Mouse (Mus musculus): ENCODE measurements at regions not wholly inside any gene's neighbourhood (a gene's known extent, or its start where the extent isn't known, plus 50 kb on each side); places are given as distances from the start of the nearest gene placed in this dataset.
A peak's percentile ranks its signal among the peaks of the same experiment; 100 is the strongest.

DNA sequence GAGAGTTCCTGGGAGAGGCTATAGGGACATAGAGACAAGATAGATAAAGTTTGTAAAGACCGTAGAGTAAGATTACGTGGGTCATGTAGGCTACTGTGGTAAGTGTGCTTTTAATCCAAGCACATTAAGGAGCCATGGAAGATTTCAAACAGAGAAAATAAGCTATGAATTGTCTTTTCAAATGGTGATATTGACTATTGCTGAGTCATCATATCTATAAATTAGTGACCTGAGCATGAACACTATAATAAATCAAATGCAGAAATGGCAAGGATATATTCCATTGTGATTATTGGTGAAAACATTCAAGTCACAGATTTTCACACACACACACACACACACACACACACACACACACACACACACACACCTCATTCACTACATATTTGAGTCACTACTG, 355.3 kb upstream of the Ddhd1 start:
- Histone ChIP-seq H3K36me3 (replicated peaks) (no peaks in the 10 kb centered on the region), H3K27ac (no peak overlapping the region), H3K4me1 (peaks cover 21% of the 10 kb centered on the region), H3K27me3 (ENCODE audit: poor library complexity, severe bottlenecking) (no peaks in the 10 kb centered on the region), H3K4me3 (no peak overlapping the region), H3K9me3 (no peaks in the 10 kb centered on the region)
- whole genome bisulfite sequencing = 92% methylated on average over 2 of the region's 2 CpGs
- DNase-seq (ENCODE audit: extremely low spot score, low spot score) = no peak

DNA sequence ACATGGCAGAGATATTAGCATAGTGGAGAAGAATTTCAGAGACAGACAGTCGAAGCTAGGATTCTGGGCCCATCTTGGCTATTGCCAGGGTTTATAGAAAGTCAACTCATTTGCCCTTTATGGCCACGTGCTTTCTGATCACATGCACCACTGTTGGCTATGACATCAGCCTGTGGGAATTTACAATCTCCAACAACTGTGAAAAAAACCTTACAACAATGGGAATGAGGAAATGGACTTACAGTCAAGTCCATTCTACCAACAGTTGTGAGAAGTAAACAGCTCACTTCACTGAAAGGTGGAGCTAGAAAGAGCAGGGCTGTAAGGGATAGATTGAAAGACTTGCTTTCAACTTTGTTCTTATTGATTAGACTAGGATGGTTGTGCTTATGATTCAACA, 356.1 kb upstream of the Ddhd1 start:
- H3K36me3 ChIP-seq (replicated peaks) = no peaks in the 10 kb centered on the region
- no peak overlapping the region for H3K27ac ChIP-seq
- DNase-seq (ENCODE audit: extremely low spot score, low spot score) = no peak
- H3K4me1 ChIP-seq = peaks cover 29% of the 10 kb centered on the region
- 83% methylated on average over 2 of the region's 2 CpGs for WGBS
- H3K4me3 ChIP-seq = no peak overlapping the region
- no peaks in the 10 kb centered on the region for H3K9me3 ChIP-seq
- H3K27me3 ChIP-seq (ENCODE audit: poor library complexity, severe bottlenecking) = no peaks in the 10 kb centered on the region

DNA sequence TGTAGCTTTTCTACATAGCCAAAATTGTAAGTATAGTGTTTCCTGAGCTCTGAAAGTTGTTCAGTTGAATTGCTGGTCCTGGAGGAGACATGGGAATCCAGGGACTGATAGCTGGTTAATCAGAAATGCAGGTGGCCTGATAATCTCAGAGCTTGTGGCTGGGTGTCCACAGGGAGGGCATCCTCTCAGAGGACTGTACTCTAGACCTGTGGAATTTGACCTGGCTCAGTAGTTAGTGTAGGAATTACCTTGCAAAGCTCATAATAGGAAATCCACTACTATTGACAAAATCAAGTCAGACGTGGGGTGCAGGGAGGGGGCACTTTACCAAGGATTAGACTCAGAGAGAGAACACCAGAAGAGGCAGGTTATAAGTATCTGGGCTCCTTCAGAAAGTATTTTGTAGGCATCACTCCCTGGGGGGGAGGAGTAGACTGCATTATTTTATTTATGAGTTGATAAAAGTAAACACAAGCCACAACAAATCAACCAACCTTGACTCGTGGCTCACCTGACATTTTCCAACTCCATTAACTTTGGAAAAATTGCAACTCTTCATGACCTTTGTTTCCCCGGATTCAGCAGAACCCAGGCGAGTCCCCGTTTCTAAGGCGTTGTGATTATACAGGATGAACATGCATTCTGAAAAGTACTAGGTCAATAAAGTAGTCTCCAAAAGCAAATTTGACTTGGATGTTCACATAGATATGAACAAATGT, 357.9 kb upstream of the Ddhd1 start:
- no peak overlapping the region for H3K27ac ChIP-seq
- no peaks in the 10 kb centered on the region for H3K9me3 ChIP-seq
- DNase-seq (ENCODE audit: extremely low spot score, low spot score) = no peak
- H3K27me3 ChIP-seq (ENCODE audit: poor library complexity, severe bottlenecking) = no peaks in the 10 kb centered on the region
- H3K36me3 ChIP-seq (replicated peaks) = no peaks in the 10 kb centered on the region
- H3K4me3 ChIP-seq = no peak overlapping the region
- 88% methylated on average over 6 of the region's 6 CpGs for WGBS
- peaks cover 35% of the 10 kb centered on the region for H3K4me1 ChIP-seq

DNA sequence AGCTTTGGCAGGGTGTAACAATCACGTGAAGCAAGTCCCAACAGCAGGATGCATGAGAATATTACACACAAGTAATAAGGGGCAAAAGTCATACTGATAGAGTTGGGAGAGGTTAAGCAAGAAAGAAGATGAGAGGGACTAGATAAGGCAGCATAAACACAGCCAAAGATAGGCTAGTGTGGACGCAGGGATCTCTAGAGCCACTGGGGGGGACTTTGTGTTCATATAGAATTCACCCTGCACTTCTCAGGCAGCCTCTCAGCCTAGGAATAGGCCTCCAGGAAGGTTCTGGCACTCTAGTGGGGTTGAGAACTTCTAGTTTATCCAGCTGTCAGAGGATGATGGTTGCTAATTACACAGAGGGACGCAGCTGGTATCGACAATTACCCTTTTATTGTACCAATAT, 358.8 kb upstream of the Ddhd1 start:
- no peak for DNase-seq (ENCODE audit: extremely low spot score, low spot score)
- Histone ChIP-seq H3K4me1 (peaks cover 35% of the 10 kb centered on the region), H3K9me3 (no peaks in the 10 kb centered on the region), H3K36me3 (replicated peaks) (no peaks in the 10 kb centered on the region), H3K27ac (no peak overlapping the region), H3K4me3 (no peak overlapping the region), H3K27me3 (ENCODE audit: poor library complexity, severe bottlenecking) (no peaks in the 10 kb centered on the region)
- 77% methylated on average over 4 of the region's 4 CpGs for WGBS

DNA sequence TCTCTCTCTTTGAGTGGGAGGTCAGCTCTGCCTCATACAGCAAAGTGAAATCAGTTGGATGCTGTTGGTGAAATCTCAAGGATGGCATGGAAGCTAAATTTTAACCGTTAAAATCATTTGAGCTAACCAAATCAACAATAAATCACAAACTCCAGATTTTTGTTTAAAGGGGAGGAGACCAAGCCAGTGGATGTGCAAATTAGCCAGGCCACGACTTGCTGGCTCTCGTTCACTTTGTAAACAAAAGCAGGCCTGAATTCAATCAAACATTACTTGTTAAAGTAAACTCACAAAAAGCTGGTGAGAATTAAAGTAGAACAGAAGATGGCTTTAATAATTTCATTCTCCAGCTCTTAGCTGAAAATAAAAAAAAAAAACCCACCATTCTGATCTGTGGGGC, 359.3 kb upstream of the Ddhd1 start:
- no peak overlapping the region for H3K27ac ChIP-seq
- DNase-seq (ENCODE audit: extremely low spot score, low spot score) = no peak
- no peaks in the 10 kb centered on the region for H3K27me3 ChIP-seq (ENCODE audit: poor library complexity, severe bottlenecking)
- H3K9me3 ChIP-seq = no peaks in the 10 kb centered on the region
- H3K36me3 ChIP-seq (replicated peaks) = no peaks in the 10 kb centered on the region
- H3K4me1 ChIP-seq = peaks cover 35% of the 10 kb centered on the region
- WGBS = 66% methylated on average over 3 of the region's 3 CpGs
- no peak overlapping the region for H3K4me3 ChIP-seq

DNA sequence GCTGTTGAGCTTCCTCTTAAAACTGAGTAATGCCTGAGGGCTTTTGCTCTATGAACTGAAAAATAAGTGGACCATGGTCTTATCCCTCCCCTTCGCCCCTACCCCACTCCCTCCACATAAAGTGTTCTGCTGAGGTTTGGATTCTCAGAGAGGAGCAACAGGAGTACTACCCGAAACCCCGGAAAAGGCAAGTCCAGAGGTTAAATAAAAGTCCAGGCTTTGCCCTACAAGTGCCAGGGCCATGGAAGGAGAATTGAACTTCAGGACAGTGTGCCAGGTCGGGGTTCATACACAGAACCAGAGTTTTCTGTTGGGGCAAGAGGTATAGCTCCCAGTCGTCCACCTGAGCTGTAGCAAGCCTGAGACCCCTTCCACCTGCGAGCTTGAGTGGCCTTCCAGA, 360.0 kb upstream of the Ddhd1 start:
- no peak for DNase-seq (ENCODE audit: extremely low spot score, low spot score)
- peaks cover 35% of the 10 kb centered on the region for H3K4me1 ChIP-seq
- WGBS = 75% methylated on average over 6 of the region's 6 CpGs
- H3K9me3 ChIP-seq = no peaks in the 10 kb centered on the region
- no peaks in the 10 kb centered on the region for H3K27me3 ChIP-seq (ENCODE audit: poor library complexity, severe bottlenecking)
- no peak overlapping the region for H3K4me3 ChIP-seq
- H3K36me3 ChIP-seq (replicated peaks) = no peaks in the 10 kb centered on the region
- peak overlapping the region; percentile 30; the same call in 1 of the 2 replicates for H3K27ac ChIP-seq

DNA sequence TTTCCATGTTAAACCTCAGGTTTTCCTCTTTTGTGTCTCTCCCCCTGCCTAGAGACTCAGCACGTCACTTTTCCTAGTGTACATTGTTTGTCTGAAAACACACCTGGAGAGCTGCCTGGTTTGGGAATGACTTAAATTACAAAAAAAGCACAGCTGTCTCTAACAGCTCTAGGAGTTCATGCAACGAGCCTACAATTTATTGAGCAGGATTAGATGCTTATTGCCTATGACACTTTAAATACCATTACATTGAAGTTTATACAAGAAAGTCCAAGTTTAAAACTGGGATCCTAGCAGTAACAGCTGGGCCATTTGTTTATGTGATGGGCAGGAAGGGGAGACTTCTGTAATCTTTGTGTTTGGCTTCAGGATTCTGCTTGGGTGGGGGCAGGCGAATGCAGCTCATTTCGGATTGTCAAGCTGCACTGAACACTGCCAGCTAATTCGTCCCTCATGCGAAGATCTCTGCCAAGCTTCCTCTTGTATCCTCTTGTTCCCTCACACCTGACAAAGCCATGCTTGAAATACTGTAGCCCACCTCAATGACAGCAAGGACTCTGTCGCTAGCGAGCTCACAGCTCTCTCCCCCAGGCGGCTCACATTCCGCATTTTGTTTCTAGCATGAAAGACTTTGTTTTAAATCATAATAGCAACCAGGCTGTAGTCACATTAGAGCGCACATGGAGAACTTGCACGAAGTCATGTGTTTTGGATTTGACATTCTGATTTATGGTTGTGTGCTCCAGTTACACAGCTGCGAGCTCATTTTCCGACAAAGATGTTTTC, 359.8 kb upstream of the Gm15217 start:
- Histone ChIP-seq H3K4me1 (peaks cover 35% of the 10 kb centered on the region), H3K27me3 (ENCODE audit: poor library complexity, severe bottlenecking) (no peaks in the 10 kb centered on the region), H3K9me3 (no peaks in the 10 kb centered on the region), H3K4me3 (no peak overlapping the region), H3K36me3 (replicated peaks) (no peaks in the 10 kb centered on the region), H3K27ac (no peak overlapping the region)
- peak; percentile 28 for DNase-seq (ENCODE audit: extremely low spot score, low spot score)
- 67% methylated on average over 14 of the region's 14 CpGs for WGBS

DNA sequence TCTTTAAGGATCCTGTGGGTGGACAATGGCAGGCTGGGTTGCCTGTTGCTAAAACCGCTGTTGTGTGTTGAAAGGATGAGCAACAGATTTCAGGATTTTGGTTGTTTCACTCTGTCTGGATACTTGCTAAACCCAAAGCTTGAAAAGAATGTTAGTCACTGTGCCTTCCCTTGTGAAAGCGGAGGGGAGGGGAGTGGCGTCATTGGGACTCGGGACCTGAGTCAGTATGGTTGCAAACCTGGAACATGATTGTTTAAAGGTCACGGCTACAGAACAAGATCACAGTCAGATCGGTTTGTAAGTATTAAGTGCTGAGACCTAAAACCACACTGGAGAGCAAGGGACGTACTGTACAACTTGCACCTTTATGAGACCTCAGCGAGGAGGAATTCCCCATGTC, 344.9 kb upstream of the Gm15217 start:
- no peak for DNase-seq (ENCODE audit: extremely low spot score, low spot score)
- no peaks in the 10 kb centered on the region for H3K9me3 ChIP-seq
- H3K27me3 ChIP-seq (ENCODE audit: poor library complexity, severe bottlenecking) = no peaks in the 10 kb centered on the region
- 93% methylated on average over 8 of the region's 8 CpGs for WGBS
- no peak overlapping the region for H3K4me3 ChIP-seq
- no peaks in the 10 kb centered on the region for H3K36me3 ChIP-seq (replicated peaks)
- H3K27ac ChIP-seq = no peak overlapping the region
- no peaks in the 10 kb centered on the region for H3K4me1 ChIP-seq

DNA sequence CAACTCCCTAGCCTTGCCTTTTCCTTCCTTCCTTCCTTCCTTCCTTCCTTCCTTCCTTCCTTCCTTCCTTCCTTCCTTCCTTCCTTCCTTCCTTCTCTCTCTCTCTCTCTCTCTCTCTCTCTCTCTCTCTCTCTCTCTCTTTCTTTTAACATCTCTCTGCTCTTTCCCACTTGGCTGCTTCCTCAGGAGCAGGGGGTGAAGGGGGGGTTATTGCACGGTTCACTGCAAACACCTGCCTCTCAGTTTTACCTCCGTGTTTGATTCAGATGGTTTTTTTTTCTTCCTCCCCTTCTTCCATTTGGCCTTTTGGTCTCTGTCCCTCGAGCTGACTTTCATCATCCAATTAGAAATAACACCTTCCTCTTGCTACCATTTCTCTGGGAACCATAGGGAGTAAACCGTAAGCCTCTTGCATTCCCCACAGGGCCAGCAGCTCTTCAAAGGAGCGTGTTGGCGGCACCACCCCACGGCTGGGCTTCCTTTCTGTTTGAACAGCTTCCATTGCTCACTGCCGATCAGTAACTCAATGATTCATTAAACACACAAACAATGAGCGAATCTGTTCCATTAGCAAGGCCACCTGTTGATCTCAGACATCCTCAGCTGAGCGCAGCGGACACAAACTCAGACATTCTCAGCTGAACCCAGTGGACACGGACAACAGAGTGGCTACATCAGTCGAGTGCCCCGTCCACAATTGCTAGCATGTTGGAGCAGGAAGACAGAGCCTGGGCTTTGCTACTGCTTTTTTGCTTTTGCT, 318.4 kb upstream of the Gm15217 start:
- Histone ChIP-seq H3K4me3 (peak overlapping the region; percentile 35), H3K9me3 (no peaks in the 10 kb centered on the region)
- WGBS = 27% methylated on average over 14 of the region's 14 CpGs

DNA sequence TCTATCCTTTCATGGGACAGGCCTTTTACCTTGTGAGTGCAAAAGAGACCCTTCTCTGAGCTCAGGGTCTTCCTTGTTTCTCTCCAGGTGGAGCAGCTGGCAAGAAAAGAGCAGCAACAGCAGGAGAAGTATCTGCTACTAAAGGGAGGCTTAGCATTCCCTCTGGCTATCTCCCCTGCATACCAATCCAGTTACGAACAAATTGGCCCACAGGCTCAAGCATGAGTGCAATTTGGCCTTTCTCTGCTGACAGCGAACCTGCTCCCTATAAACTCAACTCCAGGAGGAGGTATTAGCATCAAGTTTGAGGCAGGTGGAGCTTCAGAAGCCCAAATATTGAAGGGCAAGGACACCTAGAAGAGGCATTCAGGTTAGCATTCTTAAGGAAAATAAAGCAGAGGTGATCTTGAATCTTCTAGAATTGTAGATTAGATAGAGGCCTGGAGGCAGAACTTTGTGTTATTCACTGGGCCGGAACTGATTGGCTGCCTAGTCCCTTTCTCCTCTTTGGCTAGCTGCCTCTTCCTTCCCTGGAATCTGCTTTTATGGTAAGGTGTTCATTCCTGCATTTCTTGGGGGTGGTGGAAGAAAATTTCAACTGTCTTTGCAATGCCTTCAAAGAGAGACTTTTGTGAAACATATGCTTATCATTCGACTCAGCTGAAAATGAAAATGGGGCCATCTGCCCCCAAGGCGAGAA, 312.0 kb upstream of the Gm15217 start:
- no peaks in the 10 kb centered on the region for H3K4me1 ChIP-seq
- no peaks in the 10 kb centered on the region for H3K36me3 ChIP-seq (replicated peaks)
- H3K27me3 ChIP-seq (ENCODE audit: poor library complexity, severe bottlenecking) = 0 out of 2 replicates have a peak, but pooled peaks cover 2% of the 10 kb centered on the region
- 75% methylated on average over 5 of the region's 5 CpGs for WGBS
- no peak overlapping the region for H3K27ac ChIP-seq
- H3K9me3 ChIP-seq = no peaks in the 10 kb centered on the region
- DNase-seq (ENCODE audit: extremely low spot score, low spot score) = no peak
- H3K4me3 ChIP-seq = no peak overlapping the region

More for the DNA sequence above, 318.4 kb upstream of the Gm15217 start:
- Histone ChIP-seq H3K4me1 (peaks cover 11% of the 10 kb centered on the region), H3K27ac (peak overlapping the region; percentile 51; the same call in 1 of the 2 replicates), H3K27me3 (ENCODE audit: poor library complexity, severe bottlenecking) (0 out of 2 replicates have a peak, but pooled peaks cover 11% of the 10 kb centered on the region), H3K36me3 (replicated peaks) (no peaks in the 10 kb centered on the region)
- peak; percentile 40 for DNase-seq (ENCODE audit: extremely low spot score, low spot score)

DNA sequence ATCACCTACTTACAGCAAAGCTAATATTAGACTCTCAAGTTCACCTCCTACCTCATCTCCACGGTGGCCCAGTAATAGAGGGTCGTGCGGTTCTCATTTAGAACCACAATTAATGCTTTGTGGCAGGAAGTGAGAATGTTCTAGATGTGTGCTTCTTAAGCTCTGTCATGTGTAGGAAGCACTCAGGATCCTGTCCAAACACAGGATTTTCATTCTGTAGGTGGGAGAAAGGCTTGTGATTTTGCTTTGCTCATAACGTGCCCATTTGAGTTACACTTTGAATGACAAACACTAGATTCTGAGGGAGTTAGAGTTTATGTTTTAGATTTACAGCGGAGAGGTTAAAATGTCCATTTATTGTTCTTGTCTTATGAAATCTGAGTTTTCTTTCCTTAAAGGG, 308.0 kb upstream of the Gm15217 start:
- Histone ChIP-seq H3K36me3 (replicated peaks) (no peaks in the 10 kb centered on the region), H3K27ac (no peak overlapping the region), H3K4me1 (no peaks in the 10 kb centered on the region), H3K4me3 (no peak overlapping the region), H3K27me3 (ENCODE audit: poor library complexity, severe bottlenecking) (no peaks in the 10 kb centered on the region), H3K9me3 (no peaks in the 10 kb centered on the region)
- WGBS = 92% methylated on average over 5 of the region's 5 CpGs
- DNase-seq (ENCODE audit: extremely low spot score, low spot score) = no peak

DNA sequence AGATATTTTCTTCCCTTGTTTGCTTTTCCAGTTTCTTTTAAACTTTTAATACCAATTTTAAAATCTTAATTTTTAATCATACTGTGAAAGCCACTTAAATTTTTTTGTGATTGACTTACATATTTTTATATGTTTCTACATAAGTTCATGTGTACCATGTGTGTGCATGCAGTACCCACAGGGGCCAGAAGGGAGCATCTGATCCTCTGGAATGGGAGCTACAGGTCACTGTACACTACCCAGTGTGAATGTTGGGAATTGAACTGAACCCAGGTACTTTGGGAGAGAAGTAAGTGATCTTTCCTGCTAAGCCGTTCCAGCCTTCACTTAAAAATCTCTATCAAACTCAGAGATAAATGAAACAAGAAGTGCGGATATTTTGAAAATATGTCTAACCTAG, 302.5 kb upstream of the Gm15217 start:
- Histone ChIP-seq H3K27me3 (ENCODE audit: poor library complexity, severe bottlenecking) (no peaks in the 10 kb centered on the region), H3K27ac (no peak overlapping the region), H3K4me3 (no peak overlapping the region), H3K9me3 (no peaks in the 10 kb centered on the region), H3K4me1 (no peaks in the 10 kb centered on the region), H3K36me3 (replicated peaks) (no peaks in the 10 kb centered on the region)
- no peak for DNase-seq (ENCODE audit: extremely low spot score, low spot score)
- WGBS = 95% methylated on average over 2 of the region's 2 CpGs
